Comparison of ENCODE assay signal across 8 mouse cellular contexts in the genomic region with DNA sequence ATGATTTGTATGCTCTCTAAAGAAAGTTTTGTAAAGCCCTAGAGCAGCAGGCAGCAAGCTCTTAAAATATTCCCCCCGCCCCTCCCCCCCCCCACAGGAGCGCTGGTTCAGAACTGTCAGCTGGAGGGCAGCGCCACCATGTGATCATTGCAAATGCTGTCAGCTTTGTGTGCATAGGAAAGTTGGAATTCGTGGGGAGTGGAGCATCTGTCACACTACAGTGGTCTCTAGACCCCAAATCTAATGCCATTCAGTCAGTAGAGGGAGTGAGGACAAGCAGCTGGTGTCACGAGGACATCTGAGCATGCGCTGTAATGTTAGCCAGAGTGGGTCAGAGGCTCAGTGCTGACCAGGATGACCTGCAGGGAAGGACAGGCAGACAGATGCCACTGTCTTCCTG. TPM values are rescaled to one million over a fixed set of nuclear protein-coding genes. Genes with fewer than 3 reads are reported as not detected.
DNase-seq lines count a peak whose midpoint lies in the region; ATAC-seq and TF ChIP-seq lines count a peak whose summit lies in the region.

No protein-coding gene starts in this region.

- no peaks in the 10 kb centered on the region for H3K27me3 ChIP-seq in hindbrain, embryonic 11.5 days (ENCODE audit: control insufficient read depth, insufficient read depth, low read length)
- no peaks in the 10 kb centered on the region for H3K27me3 ChIP-seq in hindbrain, embryonic 14.5 days (ENCODE audit: control insufficient read depth, insufficient read depth, low read length)
- H3K27me3 ChIP-seq in CH12.LX (replicated peaks) = no peaks in the 10 kb centered on the region

- whole genome bisulfite sequencing in hindbrain, embryonic 11.5 days = 10% methylated on average over 6 of the region's 6 CpGs
- 10% methylated on average over 6 of the region's 6 CpGs for WGBS in hindbrain, embryonic 14.5 days

- no peak overlapping the region for H3K27ac ChIP-seq in hindbrain, embryonic 11.5 days (ENCODE audit: low read depth, low read length)
- H3K27ac ChIP-seq in hindbrain, embryonic 14.5 days = no peak overlapping the region
- H3K27ac ChIP-seq in CH12.LX (ENCODE audit: insufficient read depth, low read depth) = no peak overlapping the region
- H3K27ac ChIP-seq in cortical plate, adult 2 months (ENCODE audit: insufficient read depth, low read length) = no peak overlapping the region

- H3K4me2 ChIP-seq in hindbrain, embryonic 11.5 days (replicated peaks; ENCODE audit: low read depth, low read length) = no peak overlapping the region
- no peak overlapping the region for H3K4me2 ChIP-seq in hindbrain, embryonic 14.5 days (replicated peaks)
- H3K4me2 ChIP-seq in CH12.LX (ENCODE audit: insufficient read depth, low read depth, poor library complexity, severe bottlenecking) = peak overlapping the region; percentile 32; the same call in 1 of the 2 replicates

- peak in 1 of 2 experiments; percentile 73; a peak in 2 of 4 replicates for TF ChIP-seq CTCF in CH12.LX (conservative IDR thresholded peaks at IDR 0.05 in 1 of 2, IDR thresholded peaks at IDR 0.05 in 1 of 2; ENCODE audit: low read depth in 2 of 2, low read length in 2 of 2)
- peak; percentile 67 for TF ChIP-seq CTCF in cortical plate, adult 2 months (IDR thresholded peaks at IDR 0.05; ENCODE audit: extremely low read depth, insufficient read depth, low read length)

- DNase-seq in hindbrain, embryonic 11.5 days (ENCODE audit: low spot score) = peak; percentile 64
- DNase-seq in hindbrain, embryonic 14.5 days (ENCODE audit: low spot score) = no peak
- DNase-seq in CH12.LX (ENCODE audit: extremely low read depth) = peak; percentile 53
- peak; percentile 23 for DNase-seq in kidney, postnatal 14 days
- no peak for DNase-seq in spleen, postnatal 4 days (ENCODE audit: low spot score in 2 of 2)
- DNase-seq in thymus, adult 18-20 months = no peak

- peaks cover 3% of the 10 kb centered on the region; the same call in 1 of the 2 replicates for H3K4me1 ChIP-seq in hindbrain, embryonic 11.5 days (replicated peaks; ENCODE audit: control insufficient read depth, insufficient read depth, low read length)
- H3K4me1 ChIP-seq in hindbrain, embryonic 14.5 days (replicated peaks; ENCODE audit: control insufficient read depth, insufficient read depth, low read length) = 0 out of 2 replicates have a peak, but pooled peaks cover 4% of the 10 kb centered on the region
- peaks cover 9 to 39% of the 10 kb centered on the region in 2 experiments for H3K4me1 ChIP-seq in CH12.LX (ENCODE audit: control insufficient read depth in 1 of 2, insufficient read depth in 2 of 2)
- no peaks in the 10 kb centered on the region for H3K4me1 ChIP-seq in cortical plate, adult 2 months (ENCODE audit: control insufficient read depth, insufficient read depth, low read length)

- dilution Hi-C loops in CH12.LX (cut with MboI; ENCODE audit: extremely low pct_ligation_motif_present, extremely low pct_unique_long_range_greater_than_20kb, low sequenced_read_pairs) = no loop called here

- TF ChIP-seq RAD21 in CH12.LX (IDR thresholded peaks at IDR 0.05; ENCODE audit: low read depth, low read length) = peak; percentile 67

- TF ChIP-seq EP300 in CH12.LX (IDR thresholded peaks at IDR 0.05; ENCODE audit: low read length) = no peak

- no peaks in the 10 kb centered on the region for H3K9me3 ChIP-seq in hindbrain, embryonic 11.5 days (ENCODE audit: control insufficient read depth, low read length)
- H3K9me3 ChIP-seq in hindbrain, embryonic 14.5 days (ENCODE audit: control insufficient read depth, low read length) = no peaks in the 10 kb centered on the region
- H3K9me3 ChIP-seq in CH12.LX (replicated peaks; ENCODE audit: low read length) = no peaks in the 10 kb centered on the region

- no peak overlapping the region for H3K9ac ChIP-seq in hindbrain, embryonic 11.5 days (ENCODE audit: low read depth, low read length)
- no peak overlapping the region for H3K9ac ChIP-seq in hindbrain, embryonic 14.5 days
- H3K9ac ChIP-seq in CH12.LX (ENCODE audit: insufficient read depth, low read depth) = peak overlapping the region; percentile 35; the same call in 1 of the 2 replicates

- no peak for TF ChIP-seq POLR2A in CH12.LX (IDR thresholded peaks at IDR 0.05; ENCODE audit: low read depth, low read length)
- no peak for TF ChIP-seq POLR2A in cortical plate, adult 2 months (IDR thresholded peaks at IDR 0.05; ENCODE audit: extremely low read depth, insufficient read depth, low read length)

- peak; percentile 70; the same call in 1 of the 2 replicates for ATAC-seq in hindbrain, embryonic 11.5 days (ENCODE audit: low FRiP score)
- no peak for ATAC-seq in hindbrain, embryonic 14.5 days (ENCODE audit: low FRiP score)
- no peak for ATAC-seq in megakaryocyte progenitor cell, adult 5-6 weeks (replicated peaks; ENCODE audit: poor library complexity)

- H3K79me2 ChIP-seq in CH12.LX (replicated peaks; ENCODE audit: control insufficient read depth, extremely low read depth, insufficient read depth, poor library complexity, severe bottlenecking) = no peaks in the 10 kb centered on the region

- no peaks in the 10 kb centered on the region for H3K36me3 ChIP-seq in hindbrain, embryonic 11.5 days (ENCODE audit: control insufficient read depth, insufficient read depth, low read length)
- H3K36me3 ChIP-seq in hindbrain, embryonic 14.5 days (replicated peaks; ENCODE audit: control insufficient read depth, insufficient read depth) = peaks cover 5% of the 10 kb centered on the region; the same call in 1 of the 2 replicates
- H3K36me3 ChIP-seq in CH12.LX (replicated peaks in 1 of 2; ENCODE audit: control insufficient read depth in 1 of 2, insufficient read depth in 1 of 2, low read length in 1 of 2) = peaks cover 4 to 21% of the 10 kb centered on the region in 2 experiments

- H3K4me3 ChIP-seq in hindbrain, embryonic 11.5 days (ENCODE audit: low read depth, low read length) = no peak overlapping the region
- H3K4me3 ChIP-seq in hindbrain, embryonic 14.5 days (replicated peaks; ENCODE audit: low read length) = no peak overlapping the region
- no peak overlapping the region for H3K4me3 ChIP-seq in CH12.LX (replicated peaks in 1 of 3; ENCODE audit: low read depth in 2 of 3, low read length in 2 of 3, poor library complexity in 1 of 3)
- H3K4me3 ChIP-seq in cortical plate, adult 2 months (ENCODE audit: insufficient read depth, low read length) = no peak overlapping the region

- in situ Hi-C loops in CH12.LX (cut with MboI; ENCODE audit: low pct_ligation_motif_present, low pct_unique_long_range_greater_than_20kb, low sequenced_read_pairs) = no loop called here

TF ChIP-seq in CH12.LX, 34 proteins besides CTCF, POLR2A, EP300 and RAD21:
- TF ChIP-seq SMC3 (IDR thresholded peaks at IDR 0.05; ENCODE audit: low read depth, low read length) (peak; percentile 50), ETS1 (conservative IDR thresholded peaks at IDR 0.05; ENCODE audit: low read depth, low read length) (0 out of 2 replicates have a peak, but pooled peaks have one; percentile 3), GABPA (IDR thresholded peaks at IDR 0.05; ENCODE audit: insufficient replicate concordance, low read depth, low read length) (no peak), ZNF384 (IDR thresholded peaks at IDR 0.05; ENCODE audit: low read depth, low read length) (no peak), JUN (IDR thresholded peaks at IDR 0.05; ENCODE audit: insufficient read depth, low read depth, low read length) (no peak), ZKSCAN1 (IDR thresholded peaks at IDR 0.05; ENCODE audit: borderline replicate concordance, low read depth, low read length) (no peak), SIN3A (IDR thresholded peaks at IDR 0.05; ENCODE audit: low read length) (no peak), ELF1 (IDR thresholded peaks at IDR 0.05; ENCODE audit: low read depth, low read length) (no peak), CHD2 (IDR thresholded peaks at IDR 0.05; ENCODE audit: low read length) (peak; percentile 85), TCF12 (IDR thresholded peaks at IDR 0.05; ENCODE audit: low read depth, low read length) (0 out of 2 replicates have a peak, but pooled peaks have one; percentile 26), USF2 (conservative IDR thresholded peaks at IDR 0.05; ENCODE audit: low read depth, low read length) (no peak), NELFE (IDR thresholded peaks at IDR 0.05; ENCODE audit: low read depth, low read length) (no peak), MAZ (IDR thresholded peaks at IDR 0.05; ENCODE audit: low read depth, low read length) (peak; percentile 90), MAX (IDR thresholded peaks at IDR 0.05; ENCODE audit: low read length) (0 out of 2 replicates have a peak, but pooled peaks have one; percentile 37), POLR2AphosphoS2 (IDR thresholded peaks at IDR 0.05; ENCODE audit: low read depth, low read length) (no peak), MEF2A (IDR thresholded peaks at IDR 0.05; ENCODE audit: borderline replicate concordance, low read depth, low read length) (no peak), MAFK (IDR thresholded peaks at IDR 0.05; ENCODE audit: insufficient replicate concordance, low read length) (peak; percentile 10; the same call in 1 of the 2 replicates), NRF1 (IDR thresholded peaks at IDR 0.05; ENCODE audit: low read depth, low read length) (no peak), HCFC1 (IDR thresholded peaks at IDR 0.05; ENCODE audit: low read depth, low read length) (no peak)

RNA-seq across cellular contexts. Expression of gene Eif4e3, which starts 42.9 kb away (rescaled TPM):
- polyA plus RNA-seq in hindbrain, embryonic 11.5 days (2014; fragmentation: Nextera tagmentation; extraction: Ambion mirVana) = 15.1 and 16.3 TPM in 2 replicates
- polyA plus RNA-seq in hindbrain, embryonic 14.5 days (2014; fragmentation: Nextera tagmentation; extraction: Ambion mirVana) = 6.0 and 6.6 TPM in 2 replicates
- total RNA-seq in CH12.LX (2012; rRNA removed) (6.4 and 9.8 TPM in 2 replicates), CH12.LX (2014; rRNA removed) (10.1 and 11.8 TPM in 2 replicates)
- polyA plus RNA-seq in CH12.LX (2012; ENCODE audit: insufficient read length, low read depth) = 16.2 and 16.3 TPM in 2 replicates
- 18.9 and 19.2 TPM in 2 replicates for polyA plus RNA-seq in cortical plate, adult 2 months (2012; rRNA removed)
- total RNA-seq in megakaryocyte progenitor cell, adult 5-6 weeks (2015) = 19.4 and 23.6 TPM in 2 replicates
- 19.8 and 20.8 TPM in 2 replicates for total RNA-seq in megakaryocyte progenitor cell, adult 5-6 weeks (2017)

RNA-seq across cellular contexts. Expression of gene Gm20696, which starts 43.0 kb away (rescaled TPM):
- 3.2 and 6.0 TPM in 2 replicates for polyA plus RNA-seq in hindbrain, embryonic 11.5 days (2014; fragmentation: Nextera tagmentation; extraction: Ambion mirVana)
- polyA plus RNA-seq in hindbrain, embryonic 14.5 days (2014; fragmentation: Nextera tagmentation; extraction: Ambion mirVana) = 2.4 and 2.6 TPM in 2 replicates
- total RNA-seq in CH12.LX (2012; rRNA removed) = 0.29 and 0.59 TPM in 2 replicates
- total RNA-seq in CH12.LX (2014; rRNA removed) = not detected in 2 replicates
- polyA plus RNA-seq in CH12.LX (2012; ENCODE audit: insufficient read length, low read depth) = not detected in 2 replicates
- polyA plus RNA-seq in cortical plate, adult 2 months (2012; rRNA removed) = 2.3 and 3.0 TPM in 2 replicates
- total RNA-seq in megakaryocyte progenitor cell, adult 5-6 weeks (2015) = 5.9 and 11.8 TPM in 2 replicates
- 2.7 and 3.5 TPM in 2 replicates for total RNA-seq in megakaryocyte progenitor cell, adult 5-6 weeks (2017)

Comparison
In these comparisons a context has a peak if more than half of its experiments do, and no peak if none do; other contexts are left out.
1. DNase-seq: peak in hindbrain, embryonic 11.5 days (single experiment), CH12.LX (single experiment) and kidney, postnatal 14 days (single experiment); none in hindbrain, embryonic 14.5 days (single experiment), spleen, postnatal 4 days (0 of 2) and thymus, adult 18-20 months (0 of 2).